Mouse (Mus musculus) heart, adult 2 months (tissue): ENCODE data around the gene Zg16.

Experiments used
- CTCF ChIP-seq: fragments of 200-600 bp; IDR thresholded peaks from 2 replicates; pipeline ENCODE4 v1.8.1; 2022; ENCODE audit warnings: antibody characterized with exemption, mild to moderate bottlenecking, moderate library complexity
- POLR2A ChIP-seq: fragments of 200-500 bp; IDR thresholded peaks from 2 replicates; pipeline ENCODE4 v1.6.1; 2011; ENCODE audit warnings: mild to moderate bottlenecking, low read depth, low read length, control low read depth; ENCODE audit not compliant: insufficient read depth

GRCm38 (mm10) chr7:127121911-127122270 is 34.8 kb upstream of the Zg16 start, which contains the start of gene Qprt:
- no peak for TF ChIP-seq POLR2A
- TF ChIP-seq CTCF, result no peak
